ENCODE assay signal across 18 mouse cellular contexts in the genomic region with DNA sequence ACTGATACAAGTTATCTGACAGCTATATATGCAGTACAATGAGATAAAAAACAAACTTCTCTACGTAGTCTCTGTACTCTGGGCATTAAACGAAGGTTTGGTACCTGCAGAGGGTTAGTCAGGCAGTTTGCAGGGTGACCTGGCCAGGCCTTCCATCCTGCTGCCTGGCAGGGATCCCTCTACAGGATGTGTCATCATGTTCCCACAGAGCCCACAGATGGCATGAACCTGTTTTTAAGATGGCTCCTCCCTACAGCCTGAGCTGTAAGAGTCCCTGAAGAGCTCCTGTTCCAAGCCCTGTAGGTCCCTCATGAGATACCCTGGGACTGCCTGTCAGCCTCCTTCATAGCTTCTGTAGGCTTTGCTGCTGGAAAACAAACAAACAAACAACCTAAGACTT. TPM values are rescaled to one million over a fixed set of nuclear protein-coding genes. Genes with fewer than 3 reads are reported as not detected.
DNase-seq lines count a peak whose midpoint lies in the region; ATAC-seq and TF ChIP-seq lines count a peak whose summit lies in the region.
"Had no signal": no experiment of that assay in that cellular context is flagged by ENCODE, and none has a peak within 500 bp of the region (broad histone marks: within the 10 kb centered on the region; RNA-seq: fewer than 3 reads in every experiment).

No protein-coding gene starts in this region.

- H3K9ac ChIP-seq in liver, postnatal 0 days (replicated peaks), result no peak overlapping the region
- H3K9ac ChIP-seq: limb, embryonic 13.5 days; liver, embryonic 13.5 days; lung, embryonic 15.5 days had no signal

- WGBS in liver, postnatal 0 days (ENCODE audit: insufficient replicate concordance), result 62% methylated on average over 2 of the region's 2 CpGs

- no peaks in the 10 kb centered on the region for H3K4me1 ChIP-seq in liver, postnatal 0 days (ENCODE audit: insufficient read depth)
- H3K4me1 ChIP-seq: embryonic facial prominence, embryonic 10.5 days; limb, embryonic 13.5 days; liver, embryonic 13.5 days; lung, embryonic 15.5 days had no signal

- TF ChIP-seq CTCF in liver, postnatal 0 days (IDR thresholded peaks at IDR 0.05; ENCODE audit: low read depth), result no peak

- H3K27ac ChIP-seq in liver, postnatal 0 days (ENCODE audit: low read depth), result no peak overlapping the region
- H3K27ac ChIP-seq: embryonic facial prominence, embryonic 10.5 days; limb, embryonic 13.5 days; liver, embryonic 13.5 days; lung, embryonic 15.5 days had no signal

- TF ChIP-seq EP300 in liver, postnatal 0 days (IDR thresholded peaks at IDR 0.05; ENCODE audit: low read depth), result no peak

- H3K36me3 ChIP-seq in liver, postnatal 0 days (replicated peaks; ENCODE audit: insufficient read depth, low read length), result no peaks in the 10 kb centered on the region
- H3K36me3 ChIP-seq: embryonic facial prominence, embryonic 10.5 days; limb, embryonic 13.5 days; liver, embryonic 13.5 days; lung, embryonic 15.5 days had no signal

- no peak overlapping the region for H3K4me3 ChIP-seq in liver, postnatal 0 days (ENCODE audit: low read depth, low read length)
- H3K4me3 ChIP-seq: embryonic facial prominence, embryonic 10.5 days; limb, embryonic 13.5 days; liver, embryonic 13.5 days; lung, embryonic 15.5 days had no signal

- ATAC-seq in cerebellum, adult (ENCODE audit: insufficient number of reproducible peaks, low FRiP score, low TSS enrichment), result peak; percentile 94
- no peak for ATAC-seq in monocyte, adult 5-6 weeks (replicated peaks; ENCODE audit: insufficient number of reproducible peaks, low FRiP score, low TSS enrichment, poor library complexity, severe bottlenecking)
- ATAC-seq in liver, postnatal 0 days, result no peak
- ATAC-seq: CD4-positive, CD25-positive, alpha-beta regulatory T cell, adult 4 months had no signal

- H3K27me3 ChIP-seq in liver, postnatal 0 days (ENCODE audit: insufficient read depth, low read length), result no peaks in the 10 kb centered on the region
- H3K27me3 ChIP-seq: limb, embryonic 13.5 days; liver, embryonic 13.5 days; lung, embryonic 15.5 days had no signal

- no peak overlapping the region for H3K4me2 ChIP-seq in liver, postnatal 0 days (ENCODE audit: low read depth, low read length)
- H3K4me2 ChIP-seq: limb, embryonic 13.5 days; liver, embryonic 13.5 days; lung, embryonic 15.5 days had no signal

- intact Hi-C loops in left cerebral cortex, postnatal 4 days (cut with DNase I), result no loop called here

- peaks cover 2% of the 10 kb centered on the region; the same call in 1 of the 2 replicates for H3K9me3 ChIP-seq in liver, postnatal 0 days (ENCODE audit: low read length)
- H3K9me3 ChIP-seq: liver, embryonic 13.5 days; lung, embryonic 15.5 days had no signal

- DNase-seq in cerebellum, postnatal 4 days (ENCODE audit: low spot score in 2 of 2), result no peak
- peak; percentile 29 for DNase-seq in left cerebral cortex, postnatal 4 days
- DNase-seq in left cerebral cortex, adult 18-20 months (ENCODE audit: low spot score in 2 of 2), result no peak
- peak; percentile 98 for DNase-seq in cerebellum, adult 9-11 months
- no peak for DNase-seq in gastrocnemius, postnatal 25 days
- DNase-seq in liver, postnatal 0 days, result no peak
- DNase-seq: heart, postnatal 36 days; kidney, adult 9 months; kidney, postnatal 25 days; liver, embryonic 13.5 days; lung, postnatal 4 days; retina, postnatal 1 day had no signal

RNA-seq across cellular contexts. Expression of a gene that starts 29.0 kb away (rescaled TPM):
- total RNA-seq in left cerebral cortex, postnatal 4 days (2021), result 100 to 1,000 TPM; 526 to 550 TPM
- total RNA-seq in left cerebral cortex, adult 18-20 months (2021), result 1,000 to 10,000 TPM; 3,274 to 3,529 TPM
- under 1 TPM in 1 of 2 experiments, not detected in 1; 0.16 TPM for total RNA-seq in gastrocnemius, postnatal 25 days (2021)
- not detected in 3 replicates for total RNA-seq in monocyte, adult 5-6 weeks (2017)
- polyA plus RNA-seq in liver, postnatal 0 days (2015; fragmentation: Nextera tagmentation; extraction: Ambion mirVana), result 0.11 TPM in 1 of 2 replicates, not detected in the other
- polyA plus RNA-seq: CD4-positive, CD25-positive, alpha-beta regulatory T cell, adult 4 months had no signal

Comparison
In these comparisons a context has a peak if more than half of its experiments do, and no peak if none do; other contexts are left out.
1. DNase-seq: peak in left cerebral cortex, postnatal 4 days (single experiment) and cerebellum, adult 9-11 months (single experiment); none in cerebellum, postnatal 4 days (0 of 2), left cerebral cortex, adult 18-20 months (0 of 2), gastrocnemius, postnatal 25 days (single experiment) and liver, postnatal 0 days (single experiment).
2. RNA of a gene that starts 29.0 kb away (total RNA-seq): 3,274 to 3,529 TPM in left cerebral cortex, adult 18-20 months and 526 to 550 TPM in left cerebral cortex, postnatal 4 days; 0.16 TPM in gastrocnemius, postnatal 25 days and not detected in monocyte, adult 5-6 weeks; every median in the first group is over 100 times any median in the second.